Mouse (Mus musculus) right cerebral cortex, postnatal 36 days (tissue): Measurements from ENCODE around the gene Tmem240.
A peak's percentile ranks its signal among the peaks of the same experiment; 100 is the strongest.
"Not testable (repeated sequence)": the region's sequence is repeated elsewhere in the genome, so short reads cannot be mapped to it uniquely, and the experiment has no call there.

Experiments
- DNase-seq, 2 experiments: peaks; one replicate each; pipeline ENCODE4 v3.0.0; 2022; ENCODE audit warnings: low spot score in 2 of 2, mixed read lengths in 1 of 2

Gene Tmem240

DNA sequence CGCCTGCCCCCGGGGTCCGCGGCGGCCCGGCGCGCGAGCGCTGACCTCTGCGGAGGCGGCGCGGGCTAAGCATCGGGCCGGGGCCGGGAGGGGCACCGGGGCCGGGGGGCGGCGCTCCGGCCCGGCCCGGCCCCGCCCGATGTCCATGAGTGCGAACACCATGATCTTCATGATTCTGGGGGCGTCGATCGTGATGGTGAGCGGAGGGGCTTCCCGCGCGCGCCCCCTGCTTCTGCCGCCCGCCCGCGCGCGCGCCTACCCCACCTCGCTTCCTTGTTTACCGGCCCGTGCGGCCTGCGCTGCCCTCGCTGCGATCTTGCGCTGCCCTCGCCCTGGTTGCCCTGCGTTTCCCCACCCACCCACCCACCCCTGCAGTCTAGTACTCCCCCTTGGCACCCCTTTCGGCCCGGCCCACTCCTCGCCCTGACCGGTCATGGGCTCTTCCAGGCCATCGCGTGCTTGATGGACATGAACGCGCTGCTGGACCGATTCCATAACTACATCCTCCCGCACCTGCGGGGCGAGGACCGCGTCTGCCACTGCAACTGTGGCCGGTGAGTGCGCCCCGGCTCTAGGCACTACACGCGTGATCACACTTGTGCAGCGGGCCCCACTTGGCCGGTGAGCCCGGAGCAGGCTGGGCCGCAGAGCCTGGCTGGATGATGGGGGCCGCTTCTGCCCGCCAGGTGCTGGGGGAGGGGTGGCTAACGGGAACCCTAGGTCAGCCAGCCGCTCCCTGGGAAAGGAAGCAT lies 527 bp downstream of the Tmem240 start:
- DNase-seq: peak in 1 of 2 experiments; percentile 28

DNA sequence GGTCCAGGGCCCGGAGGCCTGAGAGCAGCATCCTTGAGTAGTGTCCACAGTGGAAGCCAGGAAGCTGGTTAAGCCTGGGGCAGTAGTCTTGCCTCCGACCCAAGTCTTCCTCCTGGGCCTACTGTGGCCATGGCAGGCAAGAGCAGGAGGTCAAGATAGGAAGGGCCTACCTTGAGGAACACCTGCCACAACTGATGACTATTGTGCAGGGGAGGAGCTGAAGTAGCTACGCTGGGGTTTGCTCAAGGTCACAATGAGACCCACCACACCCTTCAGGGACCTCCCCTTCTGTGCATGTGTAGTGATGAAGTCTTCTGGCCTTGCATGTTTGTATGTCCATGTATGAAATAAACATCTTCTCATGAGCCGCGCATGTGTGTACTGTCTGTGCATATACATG lies 1.2 kb downstream of the Tmem240 start:
- DNase-seq: no peak

DNA sequence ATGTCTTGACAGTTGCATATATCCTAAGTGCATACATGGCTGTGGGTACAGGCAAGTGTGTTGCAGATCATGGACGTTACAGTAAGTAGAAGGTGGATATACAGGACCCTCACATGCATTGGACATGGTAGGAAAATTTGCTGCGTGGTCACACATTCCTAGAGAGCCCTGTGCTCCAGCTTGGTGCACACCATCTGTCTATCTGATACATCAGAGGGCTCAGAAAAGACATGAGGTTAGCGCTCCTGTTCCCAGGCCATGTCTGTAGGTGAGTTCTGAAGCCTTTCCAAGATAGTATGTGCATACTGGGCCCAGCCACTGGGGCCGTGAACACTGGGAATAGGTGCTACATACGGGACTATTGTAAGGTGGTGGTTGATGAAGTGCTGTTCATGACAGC lies 1.8 kb downstream of the Tmem240 start:
- no peak for DNase-seq

GRCm38 (mm10) chr4:155738262-155738661 lies 3.7 kb downstream of the Tmem240 start:
- DNase-seq: peak; percentile 54 to 77

GRCm38 (mm10) chr4:155739152-155739551 lies 4.6 kb downstream of the Tmem240 start:
- no peak for DNase-seq

DNA sequence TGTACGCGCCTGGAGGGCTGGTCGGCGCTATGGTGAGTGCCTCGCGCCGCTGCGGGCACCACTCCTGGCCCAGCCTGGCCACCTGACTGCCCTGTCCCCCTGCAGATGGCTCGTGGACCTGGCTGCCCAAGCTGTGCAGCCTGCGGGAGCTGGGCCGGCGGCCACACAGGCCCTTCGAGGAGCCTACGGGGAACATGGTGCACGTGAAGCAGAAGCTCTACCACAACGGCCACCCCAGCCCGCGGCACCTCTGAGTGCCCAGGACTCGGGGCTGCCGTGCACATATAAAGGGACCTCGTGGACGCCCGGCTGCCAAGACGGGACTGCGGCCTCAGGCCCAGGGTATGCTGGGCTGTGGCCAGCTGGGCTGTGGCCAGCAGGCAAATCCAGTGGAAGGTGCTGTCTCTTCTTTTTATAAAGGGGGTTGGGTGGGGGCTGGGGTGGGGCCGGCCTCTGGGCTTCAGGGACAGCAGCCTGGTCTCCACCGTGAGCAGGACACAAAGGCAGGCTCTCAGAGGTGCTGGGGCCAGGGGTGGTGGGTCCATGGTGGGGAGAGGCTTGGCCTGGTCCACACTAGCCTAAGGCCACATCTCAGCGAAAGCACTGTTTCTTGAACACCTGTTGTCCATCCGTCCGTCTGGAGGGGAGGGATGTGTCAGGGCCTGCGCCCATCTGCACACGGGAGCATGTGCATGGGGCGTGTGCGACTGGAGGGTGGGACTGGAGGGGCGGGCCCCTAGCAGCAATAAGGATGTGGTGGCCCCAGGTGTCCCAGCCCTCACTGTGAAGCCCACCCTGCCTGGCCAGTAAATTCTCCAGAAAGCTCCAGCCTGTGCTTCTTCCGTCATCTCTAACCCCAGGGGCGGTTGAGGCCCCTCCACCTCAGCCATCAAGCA lies 5.4 kb downstream of the Tmem240 start:
- no peak for DNase-seq

GRCm38 (mm10) chr4:155740681-155741080 lies 6.1 kb downstream of the Tmem240 start:
- DNase-seq: not testable (repeated sequence)

DNA sequence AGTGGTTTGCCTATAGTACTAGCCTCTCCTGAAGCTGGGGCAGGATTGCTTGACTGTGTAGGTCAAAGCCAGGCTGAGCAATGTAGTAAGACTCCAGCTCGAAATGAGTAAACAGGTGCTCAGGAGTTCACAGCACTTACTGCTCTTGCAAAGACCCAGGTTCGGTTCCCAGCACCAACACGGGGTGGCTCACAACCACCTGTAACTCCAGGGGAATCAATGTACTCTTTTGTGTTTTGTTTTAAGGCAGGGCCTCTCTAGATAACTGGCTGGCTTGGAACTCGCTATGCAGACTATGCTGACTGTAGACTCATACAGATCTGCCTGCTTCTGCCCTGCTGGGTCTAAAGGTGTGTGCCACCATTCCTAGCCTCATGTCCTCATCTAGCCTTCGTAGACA lies 8.1 kb downstream of the Tmem240 start:
- DNase-seq: no peak

DNA sequence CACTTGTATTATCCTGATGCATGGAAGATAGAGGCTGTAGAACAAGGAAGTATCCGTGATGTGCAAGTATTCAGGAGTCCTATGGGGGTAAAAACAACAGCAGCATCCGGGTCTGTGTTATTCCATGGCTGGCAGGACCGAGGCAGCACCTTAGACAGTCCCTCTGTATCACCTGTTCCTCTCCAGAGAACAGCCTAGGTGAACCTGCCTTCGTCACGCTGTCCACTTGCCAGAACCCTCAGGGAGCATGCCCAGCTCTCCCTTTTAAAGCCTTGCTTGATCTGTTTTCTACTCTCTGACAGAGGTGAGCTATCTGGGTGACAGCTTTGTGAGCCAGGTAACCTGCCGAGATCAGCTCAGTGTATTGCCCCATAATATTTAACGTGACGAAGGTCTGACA lies 9.9 kb downstream of the Tmem240 start:
- no peak for DNase-seq

DNA sequence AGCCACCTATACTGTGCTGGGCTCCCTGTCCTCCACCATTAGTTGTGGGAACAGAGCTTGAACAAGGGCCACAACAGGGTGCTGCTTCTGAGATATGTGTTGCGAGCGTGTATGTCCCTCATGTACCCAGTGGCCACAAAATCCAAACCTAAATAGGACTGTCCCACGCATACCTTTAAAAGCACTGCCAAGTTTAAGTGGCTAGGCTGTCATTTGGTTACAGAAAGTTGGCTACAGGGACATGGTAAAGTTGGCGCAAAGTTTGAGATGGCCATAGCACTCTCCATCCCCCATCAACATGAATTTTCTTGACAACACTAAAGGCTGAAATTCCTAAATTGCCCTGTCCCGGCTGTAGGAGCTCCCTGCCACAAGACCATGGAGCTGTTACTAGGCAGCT lies 10.5 kb downstream of the Tmem240 start:
- no peak for DNase-seq

- no peak for DNase-seq
These were observed 11.5 kb downstream of the Tmem240 start for GRCm38 (mm10) chr4:155746036-155746548.

DNA sequence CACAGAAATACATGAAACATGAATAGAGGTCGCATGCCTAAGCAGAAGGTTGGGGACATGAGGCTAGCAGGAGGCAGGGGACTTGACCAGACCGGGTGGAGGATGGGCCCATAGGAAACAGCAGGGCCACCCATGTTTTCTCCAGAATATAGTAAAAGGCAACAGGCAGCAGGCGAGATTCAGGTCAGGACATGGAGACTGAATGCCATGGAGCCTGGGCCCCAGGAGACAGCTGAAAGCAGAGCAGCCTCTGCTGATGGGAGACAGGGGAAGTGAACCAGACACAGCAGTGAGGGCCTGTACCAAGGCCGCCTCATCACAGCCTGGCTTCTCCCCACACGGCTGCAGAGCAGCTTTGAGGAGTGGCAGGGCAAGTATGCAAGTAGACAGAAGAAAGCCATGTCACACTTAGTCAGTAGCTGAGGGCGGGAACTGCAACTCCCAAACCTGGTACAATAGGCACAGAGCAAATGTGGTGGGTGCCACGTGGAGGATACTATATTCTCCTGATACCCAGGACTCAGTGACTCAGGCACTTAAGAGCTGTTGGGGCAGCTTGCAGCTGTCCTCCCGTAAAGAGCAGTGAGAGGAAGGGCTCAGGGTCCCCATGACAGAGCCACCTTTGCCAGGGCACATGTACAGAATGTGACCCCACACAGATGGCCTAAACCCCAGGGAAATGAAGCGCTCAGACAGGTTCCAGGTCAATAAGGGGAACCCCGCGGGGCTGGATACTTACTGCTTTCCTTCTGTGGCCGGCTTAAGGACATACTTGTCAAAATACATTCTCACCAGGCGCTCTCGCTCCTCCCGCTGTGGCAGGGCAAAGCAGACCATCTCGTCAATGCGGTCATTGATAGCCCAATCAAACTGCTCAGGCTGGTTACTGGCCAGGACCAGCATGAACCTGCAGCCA lies 12.2 kb downstream of the Tmem240 start:
- DNase-seq: no peak

DNA sequence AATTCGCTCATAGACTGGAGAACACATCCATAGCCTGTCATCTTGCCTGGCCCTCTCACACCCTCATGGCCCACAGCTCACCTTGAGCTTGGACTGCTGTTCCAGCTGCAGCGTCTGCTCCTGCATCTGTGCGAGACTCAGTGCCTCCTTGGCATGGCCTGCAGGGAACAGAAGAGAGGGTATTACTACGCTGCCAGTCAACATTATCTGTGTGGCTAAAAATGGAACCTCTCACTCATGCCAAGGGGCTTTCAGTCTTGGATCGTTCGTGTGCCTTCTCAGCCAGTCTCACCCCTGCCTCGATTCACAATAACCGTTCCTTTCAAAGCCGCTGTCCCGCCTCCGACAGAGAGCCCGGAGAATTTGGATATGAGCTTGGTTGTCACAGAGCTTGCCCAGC lies 22.4 kb downstream of the Tmem240 start:
- no peak for DNase-seq

- DNase-seq: no peak
These were observed 25.4 kb downstream of the Tmem240 start for GRCm38 (mm10) chr4:155759862-155760612.

- DNase-seq: peak; percentile 93 to 94
These were observed 26.2 kb downstream of the Tmem240 start, which contains the start of gene Atad3a for GRCm38 (mm10) chr4:155760613-155761355. Atad3a (minus strand) TSS chr4:155761093.

DNA sequence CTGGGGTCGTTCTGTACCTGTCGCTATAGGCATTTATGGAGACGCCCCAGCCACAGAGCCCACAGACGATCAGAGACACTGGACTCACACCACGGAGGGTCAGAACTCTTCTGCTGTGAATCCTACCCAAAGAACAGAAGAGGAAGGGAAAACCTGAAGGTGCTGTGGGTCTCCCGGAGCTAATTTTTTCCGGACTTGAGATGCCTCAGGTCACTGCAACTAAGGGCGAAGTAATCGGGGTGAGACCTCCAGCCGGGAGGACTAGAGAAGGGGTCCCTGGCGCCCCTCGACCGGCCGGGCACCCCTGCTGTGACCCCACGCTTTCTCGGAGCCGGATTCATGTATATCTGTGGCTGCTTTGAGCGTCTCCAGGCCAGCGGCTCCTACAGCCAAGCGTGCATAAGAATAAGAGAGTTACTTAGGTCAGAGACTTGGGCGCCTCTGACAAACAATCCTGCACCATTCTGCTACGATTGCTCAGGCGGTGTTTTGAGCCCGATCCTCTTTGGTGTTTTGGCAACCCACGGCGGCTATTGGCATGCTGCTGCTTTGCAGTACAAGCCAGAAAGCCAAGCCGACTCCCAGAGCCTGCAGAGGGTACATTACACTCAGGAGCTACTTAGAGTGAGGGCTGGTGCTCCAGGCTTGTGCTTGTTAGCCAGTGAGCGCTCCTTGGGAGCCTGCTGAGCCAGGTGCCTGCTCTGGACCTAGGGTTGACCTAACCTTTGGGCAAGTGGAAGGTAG lies 26.9 kb downstream of the Tmem240 start:
- DNase-seq: no peak

DNA sequence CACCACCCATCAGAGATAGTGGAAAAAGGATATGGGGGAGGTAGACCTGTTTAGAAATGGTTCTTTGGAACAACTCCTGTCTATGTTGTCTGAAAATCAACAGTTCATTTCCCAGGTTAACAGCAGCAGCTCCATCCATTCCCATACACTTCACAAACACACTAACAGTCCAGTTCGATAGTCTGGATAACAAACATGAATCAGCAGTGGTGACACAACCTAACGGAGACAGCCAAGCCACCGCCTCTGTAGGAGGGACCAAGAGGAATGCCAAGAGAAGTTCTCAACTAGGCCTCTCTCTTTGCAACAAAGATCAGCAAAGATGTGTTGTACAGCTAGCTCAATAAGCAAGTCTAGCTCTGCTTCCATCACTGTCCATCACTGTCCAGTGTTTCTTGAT lies 27.8 kb downstream of the Tmem240 start:
- no peak for DNase-seq

DNA sequence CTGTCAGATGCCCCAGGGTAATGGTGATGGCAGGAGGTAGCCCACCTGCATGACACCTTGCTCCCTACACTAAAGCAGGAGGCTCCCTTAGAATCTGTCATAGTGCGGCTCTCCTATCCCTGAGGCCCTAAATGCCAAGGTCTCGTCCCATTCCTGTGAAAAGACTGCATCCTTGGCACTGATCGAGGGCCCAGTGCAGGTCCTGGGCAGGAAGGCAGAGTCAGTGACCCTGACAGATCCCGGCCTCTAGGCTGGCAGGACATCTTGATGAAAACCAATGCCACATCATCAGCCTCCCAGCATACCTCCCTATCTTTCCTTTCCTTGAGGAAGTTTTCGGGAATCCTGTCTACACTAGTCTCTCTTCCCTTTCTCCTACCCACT lies 34.9 kb downstream of the Tmem240 start:
- DNase-seq: no peak

- peak; percentile 81 to 87 for DNase-seq
These were observed 35.4 kb downstream of the Tmem240 start for GRCm38 (mm10) chr4:155769880-155770512.
